Mouse (Mus musculus) NIH3T3 (cell line): Measurements from ENCODE around the gene H2-K1.
"Not testable (repeated sequence)": the region's sequence is repeated elsewhere in the genome, so short reads cannot be mapped to it uniquely, and the experiment has no call there.

ENCODE experiments used
- DNase-seq: peaks from one replicate; pipeline ENCODE4 v3.0.0-alpha.2; 2012; ENCODE audit warnings: low read depth

The H2-K1 gene

GRCm38 (mm10) chr17:33982136-33982535 lies 18.0 kb downstream of the H2-K1 start:
- DNase-seq: not testable (repeated sequence)

GRCm38 (mm10) chr17:33981192-33981909 lies 18.8 kb downstream of the H2-K1 start:
- not testable (repeated sequence) for DNase-seq

DNA sequence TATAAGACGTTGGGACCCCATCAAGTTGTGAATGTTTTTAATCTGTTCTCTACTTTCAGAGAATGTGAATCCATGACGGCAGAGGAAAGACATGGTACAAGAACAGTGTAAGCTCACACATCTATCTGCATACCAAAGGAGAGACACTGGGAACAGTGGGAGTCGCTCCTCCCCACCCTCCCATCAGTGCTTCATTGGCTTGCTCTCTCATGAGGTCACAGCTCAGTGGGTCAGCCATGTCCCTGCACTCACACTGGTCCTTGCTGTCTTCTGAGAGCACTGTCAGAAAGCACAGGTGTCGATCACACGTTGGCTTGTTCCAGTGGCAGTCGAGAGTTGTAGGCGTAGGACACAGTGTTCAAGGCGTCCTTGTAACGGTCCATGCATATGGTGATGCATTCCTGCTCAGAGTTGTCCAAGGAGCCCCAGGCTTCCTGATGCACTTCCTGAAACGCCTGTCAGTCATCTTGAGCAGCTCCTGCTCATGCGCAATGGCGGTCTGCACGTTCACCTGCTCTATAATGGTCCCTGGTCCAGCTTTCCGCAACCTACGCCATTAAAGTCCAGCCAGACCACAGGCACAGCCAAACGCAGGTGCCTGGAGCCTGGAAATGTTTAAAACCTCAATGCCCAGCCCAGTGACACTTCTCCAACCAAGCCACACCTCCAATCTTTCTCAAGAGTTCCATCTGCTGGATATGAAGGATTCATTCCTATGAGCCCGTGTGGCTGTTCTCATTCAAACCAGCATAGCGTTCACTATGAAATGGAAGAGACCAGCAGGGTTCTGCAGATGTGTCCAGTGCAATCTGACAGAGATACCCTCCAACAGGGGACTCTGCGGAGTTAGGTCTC lies 19.7 kb downstream of the H2-K1 start:
- no peak for DNase-seq

GRCm38 (mm10) chr17:33979512-33980050 lies 20.6 kb downstream of the H2-K1 start:
- DNase-seq: no peak

GRCm38 (mm10) chr17:33978631-33979031 lies 21.5 kb downstream of the H2-K1 start:
- DNase-seq: peak; percentile 60

DNA sequence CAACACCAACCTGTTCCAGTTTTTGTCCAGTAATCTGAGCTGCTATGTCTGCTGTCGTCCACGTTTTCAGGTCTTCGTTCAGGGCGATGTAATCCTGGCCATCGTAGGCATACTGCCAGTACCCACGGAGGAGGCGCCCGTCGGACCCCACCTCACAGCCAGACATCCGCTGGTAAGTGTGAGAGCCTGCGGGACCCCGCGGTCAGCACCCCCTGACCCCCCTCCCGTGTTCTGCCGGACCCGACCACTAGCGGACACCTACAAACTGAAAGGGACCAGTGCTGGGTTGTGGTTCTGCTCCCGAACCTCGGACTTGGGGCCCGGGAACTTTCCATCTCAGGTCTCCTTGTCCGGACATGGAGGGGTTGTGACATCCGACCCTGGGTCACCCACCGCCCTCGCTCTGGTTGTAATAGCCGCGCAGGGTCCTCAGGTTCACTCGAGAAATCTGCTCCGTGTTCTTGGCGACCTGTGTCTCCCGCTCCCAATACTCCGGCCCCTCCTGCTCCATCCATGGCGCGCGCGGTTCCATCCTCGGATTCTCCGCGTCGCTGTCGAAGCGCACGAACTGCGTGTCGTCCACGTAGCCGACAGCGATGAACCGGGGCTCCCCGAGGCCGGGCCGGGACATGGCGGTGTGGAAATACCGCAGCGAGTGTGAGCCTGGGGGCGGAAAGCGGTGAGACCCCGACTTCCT lies 22.1 kb downstream of the H2-K1 start:
- DNase-seq: no peak

DNA sequence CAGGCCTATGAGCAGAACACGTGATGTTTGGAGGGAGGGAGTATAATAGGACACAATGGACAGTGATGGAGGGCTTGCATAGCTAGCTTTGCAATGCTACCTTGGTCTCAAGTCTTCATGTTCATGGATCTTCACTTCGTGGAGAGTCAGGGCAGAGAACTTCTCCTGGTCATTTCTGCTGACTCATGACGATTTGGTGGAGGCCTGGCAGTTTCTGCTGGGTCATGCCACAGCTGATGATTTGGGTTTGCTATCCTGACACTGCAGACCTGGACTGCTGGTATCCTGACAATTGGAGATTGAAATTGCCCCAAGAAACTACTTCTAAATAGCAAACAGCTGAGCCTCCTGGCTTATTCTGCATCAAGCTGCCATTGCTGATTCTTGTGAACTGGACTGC lies 26.6 kb downstream of the H2-K1 start:
- no peak for DNase-seq

GRCm38 (mm10) chr17:33972691-33973090 lies 27.5 kb downstream of the H2-K1 start:
- peak; percentile 67 for DNase-seq

DNA sequence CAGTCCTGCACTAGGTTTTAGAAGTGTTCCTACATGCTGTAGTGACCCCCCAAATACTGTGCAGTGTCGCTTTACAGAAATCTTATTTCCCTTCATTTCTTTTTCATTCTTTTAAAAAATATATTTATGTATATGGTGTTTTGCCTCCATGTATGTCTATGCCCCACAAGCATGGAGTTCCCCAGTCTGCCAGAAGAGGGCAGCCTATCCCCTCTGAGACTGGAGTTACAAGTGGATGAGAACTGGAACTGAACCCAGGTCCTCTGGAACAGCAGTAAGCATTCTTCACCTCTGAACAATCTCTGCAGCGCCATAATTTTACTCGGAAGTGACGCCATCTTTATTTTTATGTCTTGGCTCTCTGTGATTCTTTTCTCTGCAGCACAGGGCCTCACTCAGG lies 30.8 kb downstream of the H2-K1 start:
- no peak for DNase-seq

- peak; percentile 87 for DNase-seq
Observed at GRCm38 (mm10) chr17:33968927-33969326, 31.2 kb downstream of the H2-K1 start.

GRCm38 (mm10) chr17:33968489-33968888 lies 31.7 kb downstream of the H2-K1 start:
- peak; percentile 93 for DNase-seq

- no peak for DNase-seq
Observed at GRCm38 (mm10) chr17:33965846-33966550, 34.1 kb downstream of the H2-K1 start.

GRCm38 (mm10) chr17:33965082-33965845 lies 34.9 kb downstream of the H2-K1 start:
- no peak for DNase-seq

- DNase-seq: no peak
Observed at GRCm38 (mm10) chr17:33962876-33963275, 37.3 kb downstream of the H2-K1 start.

DNA sequence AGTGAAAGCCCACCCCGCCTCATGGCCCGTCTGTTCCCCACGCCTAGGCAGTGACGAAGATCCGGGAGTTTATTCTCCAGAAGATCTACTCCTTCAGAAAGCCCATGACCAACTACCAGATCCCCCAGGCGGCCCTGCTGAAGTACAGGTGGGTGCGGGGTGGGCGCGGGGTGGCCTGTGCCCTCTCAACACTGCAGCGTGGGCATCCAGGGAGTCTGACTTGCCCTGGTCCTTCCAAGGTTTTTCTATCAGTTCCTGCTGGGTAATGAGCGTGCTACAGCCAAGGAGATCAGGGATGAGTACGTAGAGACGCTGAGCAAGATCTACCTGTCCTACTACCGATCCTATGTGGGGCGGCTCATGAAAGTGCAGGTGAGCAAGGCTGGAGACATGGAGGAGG lies 40.2 kb downstream of the H2-K1 start:
- no peak for DNase-seq

DNA sequence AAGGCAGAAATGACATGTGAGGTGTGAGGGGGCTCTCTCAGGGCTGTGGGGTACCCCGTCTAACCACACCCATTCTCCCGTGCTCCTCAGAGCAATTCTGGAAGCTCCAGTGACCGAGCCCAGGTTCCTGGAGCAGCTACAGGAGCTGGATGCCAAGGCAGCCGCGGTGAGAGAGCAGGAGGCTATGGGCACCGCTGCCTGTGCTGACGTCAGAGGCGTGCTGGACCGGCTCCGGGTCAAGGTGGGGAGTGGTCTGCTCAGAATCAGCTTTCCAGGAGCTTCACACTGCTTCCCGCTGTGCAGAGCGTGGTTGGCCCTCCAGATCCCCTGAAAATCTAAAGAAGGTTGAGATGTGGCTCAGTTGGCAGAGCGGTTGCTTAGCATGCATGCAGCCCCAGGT lies 41.0 kb downstream of the H2-K1 start:
- DNase-seq: no peak

DNA sequence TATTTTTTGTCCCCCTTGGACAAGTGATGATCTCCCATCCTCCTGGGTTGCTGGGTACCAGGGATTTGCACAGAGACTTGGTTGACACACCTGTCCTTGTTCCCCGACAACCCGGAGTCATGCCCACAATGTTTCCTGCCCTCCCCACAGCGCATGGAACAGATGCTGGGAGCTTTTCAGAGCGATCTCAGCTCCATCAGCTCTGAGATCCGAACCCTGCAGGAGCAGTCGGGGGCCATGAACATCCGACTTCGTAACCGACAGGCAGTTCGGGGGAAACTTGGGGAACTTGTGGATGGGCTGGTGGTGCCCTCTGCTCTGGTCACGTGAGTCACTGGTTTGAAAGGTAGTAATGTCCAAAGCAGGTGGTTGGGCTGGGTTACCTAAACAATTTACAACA lies 41.7 kb downstream of the H2-K1 start:
- no peak for DNase-seq

- no peak for DNase-seq
Observed at GRCm38 (mm10) chr17:33957493-33957892, 42.7 kb downstream of the H2-K1 start.

DNA sequence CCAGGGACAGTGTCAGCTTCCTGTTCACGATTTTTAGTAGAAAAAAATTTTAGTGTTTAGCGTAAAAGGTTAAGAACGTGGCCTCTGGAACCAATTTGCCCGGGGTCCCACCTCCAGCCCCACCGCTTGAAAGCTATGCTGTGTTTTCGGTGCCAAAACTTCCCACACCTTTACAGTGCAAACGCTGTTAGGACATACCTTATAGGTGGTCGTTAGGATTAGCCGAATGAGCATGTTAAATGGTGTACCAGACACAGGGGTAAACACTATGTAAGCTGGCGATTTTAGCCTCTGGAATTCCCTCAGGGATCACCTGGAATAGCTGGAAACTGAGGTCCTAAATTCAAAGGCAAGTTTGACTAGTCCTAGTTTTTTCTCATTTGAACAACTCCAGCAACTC lies 43.8 kb downstream of the H2-K1 start:
- DNase-seq: peak; percentile 35

DNA sequence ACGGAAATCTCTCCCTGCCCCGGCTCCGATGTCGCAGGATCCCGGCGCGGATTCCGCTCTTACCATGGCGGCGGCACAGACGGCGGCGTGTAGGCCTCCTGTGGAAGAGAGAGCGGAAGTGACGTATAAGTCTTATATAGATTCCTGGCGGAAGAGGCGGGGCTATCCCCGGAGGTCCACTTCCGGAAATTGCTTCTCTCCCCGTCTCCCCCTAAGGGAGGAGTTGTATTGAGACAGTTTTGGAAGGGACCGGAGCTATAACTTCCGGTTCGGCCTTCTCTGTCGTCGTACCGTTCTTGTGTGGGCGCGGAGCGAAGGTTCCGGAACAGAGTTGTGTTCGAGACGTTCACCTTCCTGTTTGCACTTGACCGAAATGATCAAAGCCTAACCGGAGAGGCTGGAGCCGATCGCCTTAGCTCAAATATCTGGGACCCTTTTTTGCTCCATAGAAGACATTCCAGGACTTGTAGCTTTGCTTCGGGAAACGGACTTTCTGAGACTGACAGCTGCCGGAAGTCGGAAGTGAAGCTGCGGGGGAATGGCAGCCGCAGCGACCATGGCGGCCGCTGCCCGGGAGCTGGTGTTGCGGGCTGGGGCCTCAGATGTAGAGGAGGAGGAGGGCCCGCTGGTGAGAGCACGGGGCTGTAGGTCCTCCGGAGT lies 44.5 kb downstream of the H2-K1 start, which contains the start of the genes Vps52 and Rps18:
Gene Vps52 (plus strand): TSS at position 258 of the 660 bp plus-strand sequence.
Gene Rps18 (minus strand): TSS at position 447 of the 660 bp plus-strand sequence.
- peak; percentile 97 for DNase-seq
